Mouse (Mus musculus): Measurements from ENCODE around the gene Rexo1.
A peak's percentile ranks its signal among the peaks of the same experiment; 100 is the strongest.

Rexo1 gene

GRCm38 (mm10) chr10:80553997-80554396, 7.4 kb downstream of the Rexo1 start:
- DNase-seq (ENCODE audit: low spot score in 2 of 2), result no peak

- DNase-seq (ENCODE audit: low spot score in 2 of 2), result no peak
Observed at GRCm38 (mm10) chr10:80553575-80553974, 7.8 kb downstream of the Rexo1 start.

- no peak for DNase-seq (ENCODE audit: low spot score in 2 of 2)
Observed at GRCm38 (mm10) chr10:80552364-80552763, 9.0 kb downstream of the Rexo1 start.

GRCm38 (mm10) chr10:80549279-80549678, 12.1 kb downstream of the Rexo1 start:
- no peak for DNase-seq (ENCODE audit: low spot score in 2 of 2)

GRCm38 (mm10) chr10:80548428-80549006, 12.8 kb downstream of the Rexo1 start:
- peak; percentile 35 to 40 for DNase-seq (ENCODE audit: low spot score in 2 of 2)

- no peak for DNase-seq (ENCODE audit: low spot score in 2 of 2)
Observed at GRCm38 (mm10) chr10:80547539-80547938, 13.8 kb downstream of the Rexo1 start.

GRCm38 (mm10) chr10:80546945-80547344, 14.4 kb downstream of the Rexo1 start:
- DNase-seq (ENCODE audit: low spot score in 2 of 2), result no peak

GRCm38 (mm10) chr10:80545590-80545989, 15.8 kb downstream of the Rexo1 start:
- no peak for DNase-seq (ENCODE audit: low spot score in 2 of 2)

- DNase-seq (ENCODE audit: low spot score in 2 of 2), result no peak
Observed at GRCm38 (mm10) chr10:80543873-80544272, 17.5 kb downstream of the Rexo1 start.

GRCm38 (mm10) chr10:80539493-80539892, 21.9 kb downstream of the Rexo1 start:
- DNase-seq (ENCODE audit: low spot score in 2 of 2), result no peak

- peak; percentile 41 to 48 for DNase-seq (ENCODE audit: low spot score in 2 of 2)
Observed at GRCm38 (mm10) chr10:80538710-80539394, 22.5 kb downstream of the Rexo1 start, which contains the start of gene Atp8b3. Gene Atp8b3, minus strand, starts transcription at chr10:80539124.

- DNase-seq (ENCODE audit: low spot score in 2 of 2), result no peak
Observed at GRCm38 (mm10) chr10:80538180-80538579, 23.2 kb downstream of the Rexo1 start.

- DNase-seq (ENCODE audit: low spot score in 2 of 2), result no peak
Observed at GRCm38 (mm10) chr10:80535711-80536110, 25.6 kb downstream of the Rexo1 start.

GRCm38 (mm10) chr10:80535071-80535470, 26.3 kb downstream of the Rexo1 start:
- no peak for DNase-seq (ENCODE audit: low spot score in 2 of 2)

GRCm38 (mm10) chr10:80533704-80534103, 27.7 kb downstream of the Rexo1 start:
- DNase-seq (ENCODE audit: low spot score in 2 of 2), result no peak

- no peak for DNase-seq (ENCODE audit: low spot score in 2 of 2)
Observed at GRCm38 (mm10) chr10:80532783-80533182, 28.6 kb downstream of the Rexo1 start.

- no peak for DNase-seq (ENCODE audit: low spot score in 2 of 2)
Observed at GRCm38 (mm10) chr10:80526172-80526571, 35.2 kb downstream of the Rexo1 start.

- no peak for DNase-seq (ENCODE audit: low spot score in 2 of 2)
Observed at GRCm38 (mm10) chr10:80523299-80523698, 38.1 kb downstream of the Rexo1 start.

GRCm38 (mm10) chr10:80519287-80519686, 42.1 kb downstream of the Rexo1 start:
- no peak for DNase-seq (ENCODE audit: low spot score in 2 of 2)

GRCm38 (mm10) chr10:80513739-80514138, 47.6 kb downstream of the Rexo1 start:
- DNase-seq (ENCODE audit: low spot score in 2 of 2), result no peak

GRCm38 (mm10) chr10:80510273-80510660, 51.1 kb downstream of the Rexo1 start:
- no peak for DNase-seq (ENCODE audit: low spot score in 2 of 2)

- DNase-seq (ENCODE audit: low spot score in 2 of 2), result peak; percentile 53 to 76
Observed at GRCm38 (mm10) chr10:80509412-80510272, 51.7 kb downstream of the Rexo1 start.

GRCm38 (mm10) chr10:80506222-80506621, 55.1 kb downstream of the Rexo1 start:
- DNase-seq (ENCODE audit: low spot score in 2 of 2), result peak in 1 of 2 experiments; percentile 42

All from heart, adult 9 months (tissue).